Comparison of ENCODE assay signal across 9 mouse cellular contexts in the genomic region with DNA sequence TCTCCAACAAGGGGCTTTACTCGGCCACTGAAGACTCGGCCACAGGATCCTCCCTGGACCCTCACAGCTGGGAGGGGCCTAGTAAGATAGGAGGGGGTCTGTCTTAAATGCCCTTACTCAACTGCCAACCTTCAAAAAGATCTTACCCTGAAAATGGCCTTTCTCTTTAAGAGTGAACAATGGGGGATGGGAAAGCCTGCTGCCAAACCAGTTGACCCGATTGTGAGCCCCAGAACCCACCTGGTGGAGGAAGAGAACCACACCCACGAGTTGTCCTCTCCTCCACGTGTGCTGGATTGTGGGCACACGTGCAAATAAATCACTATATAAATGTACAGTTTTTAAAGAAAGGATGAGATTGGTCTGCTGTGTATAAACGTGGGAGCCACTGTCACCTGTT. TPM values are rescaled to one million over a fixed set of nuclear protein-coding genes. Genes with fewer than 3 reads are reported as not detected.
A peak's percentile ranks its signal among the peaks of the same experiment; 100 is the strongest.
DNase-seq lines count a peak whose midpoint lies in the region; ATAC-seq and TF ChIP-seq lines count a peak whose summit lies in the region.
"Had no signal": no experiment of that assay in that cellular context is flagged by ENCODE, and none has a peak within 500 bp of the region (broad histone marks: within the 10 kb centered on the region; RNA-seq: fewer than 3 reads in every experiment).

No protein-coding gene starts in this region.

- H3K4me3 ChIP-seq in heart, adult 2 months: no peak overlapping the region
- no peak overlapping the region for H3K4me3 ChIP-seq in heart, embryonic 10.5 days
- H3K4me3 ChIP-seq in left cerebral cortex, adult 2 months: no peak overlapping the region
- no peak overlapping the region for H3K4me3 ChIP-seq in forebrain, postnatal 0 days (ENCODE audit: low read depth, low read length)
- H3K4me3 ChIP-seq in neural tube, embryonic 15.5 days (replicated peaks): no peak overlapping the region
- H3K4me3 ChIP-seq: lung, embryonic 15.5 days had no signal

- H3K4me1 ChIP-seq in heart, adult 2 months (ENCODE audit: control insufficient read depth, insufficient read depth, low read length): no peaks in the 10 kb centered on the region; the same call in 1 of the 2 replicates
- peaks cover 45% of the 10 kb centered on the region for H3K4me1 ChIP-seq in heart, embryonic 10.5 days
- peaks cover 35% of the 10 kb centered on the region for H3K4me1 ChIP-seq in forebrain, postnatal 0 days (ENCODE audit: insufficient read depth)
- H3K4me1 ChIP-seq in neural tube, embryonic 15.5 days: peaks cover 58% of the 10 kb centered on the region

- intact Hi-C loops in heart, adult 2 months (cut with DNase I): no loop called here
- intact Hi-C loops in left cerebral cortex, adult 2 months (cut with DNase I): loop anchor here (5.0 kb wide), 1 partner anchor 43 kb away; no protein-coding TSS in a partner anchor
- intact Hi-C loops in left cerebral cortex, postnatal 4 days (cut with DNase I): no loop called here

- H3K4me2 ChIP-seq in forebrain, postnatal 0 days (ENCODE audit: low read depth): no peak overlapping the region
- H3K4me2 ChIP-seq in neural tube, embryonic 15.5 days: no peak overlapping the region
- H3K4me2 ChIP-seq: lung, embryonic 15.5 days had no signal

- H3K9ac ChIP-seq in heart, adult 2 months (ENCODE audit: low read depth, low read length): no peak overlapping the region
- H3K9ac ChIP-seq in forebrain, postnatal 0 days: no peak overlapping the region
- H3K9ac ChIP-seq in neural tube, embryonic 15.5 days (replicated peaks): no peak overlapping the region
- H3K9ac ChIP-seq: lung, embryonic 15.5 days had no signal

- no peaks in the 10 kb centered on the region for H3K79me2 ChIP-seq in heart, adult 2 months (replicated peaks; ENCODE audit: control insufficient read depth, insufficient read depth, low read length)

- H3K27me3 ChIP-seq in heart, adult 2 months (ENCODE audit: control insufficient read depth, insufficient read depth, low read length): no peaks in the 10 kb centered on the region
- H3K27me3 ChIP-seq in heart, embryonic 10.5 days (ENCODE audit: insufficient read depth, poor library complexity, severe bottlenecking): no peaks in the 10 kb centered on the region
- no peaks in the 10 kb centered on the region for H3K27me3 ChIP-seq in forebrain, postnatal 0 days (ENCODE audit: insufficient read depth, low read length)
- H3K27me3 ChIP-seq in neural tube, embryonic 15.5 days (replicated peaks): no peaks in the 10 kb centered on the region
- H3K27me3 ChIP-seq: lung, embryonic 15.5 days had no signal

- peak overlapping the region; percentile 57 for H3K27ac ChIP-seq in heart, adult 2 months
- H3K27ac ChIP-seq in heart, embryonic 10.5 days: no peak overlapping the region
- H3K27ac ChIP-seq in left cerebral cortex, adult 2 months: peak overlapping the region; percentile 47
- peak overlapping the region; percentile 75 for H3K27ac ChIP-seq in forebrain, postnatal 0 days (ENCODE audit: low read depth, low read length)
- peak overlapping the region; percentile 70 for H3K27ac ChIP-seq in neural tube, embryonic 15.5 days (replicated peaks)

- no peaks in the 10 kb centered on the region for H3K36me3 ChIP-seq in heart, adult 2 months (ENCODE audit: control insufficient read depth, insufficient read depth, low read length)
- H3K36me3 ChIP-seq in heart, embryonic 10.5 days: peaks cover 41% of the 10 kb centered on the region
- H3K36me3 ChIP-seq in forebrain, postnatal 0 days (ENCODE audit: insufficient read depth): peaks cover 10% of the 10 kb centered on the region
- H3K36me3 ChIP-seq in neural tube, embryonic 15.5 days: peaks cover 18% of the 10 kb centered on the region

- no peak for ATAC-seq in forebrain, postnatal 0 days
- no peak for ATAC-seq in neural tube, embryonic 15.5 days (ENCODE audit: low FRiP score)

- 56% methylated on average over 7 of the region's 7 CpGs for WGBS in heart, adult 2 months
- 70% methylated on average over 7 of the region's 7 CpGs for WGBS in heart, embryonic 10.5 days
- WGBS in forebrain, postnatal 0 days: 48% methylated on average over 7 of the region's 7 CpGs
- 45% methylated on average over 7 of the region's 7 CpGs for WGBS in neural tube, embryonic 15.5 days

- no peak for TF ChIP-seq POLR2A in heart, adult 2 months (IDR thresholded peaks at IDR 0.05; ENCODE audit: insufficient read depth, low read depth, low read length)

- H3K9me3 ChIP-seq in heart, embryonic 10.5 days: no peaks in the 10 kb centered on the region
- H3K9me3 ChIP-seq in forebrain, postnatal 0 days (ENCODE audit: low read length): no peaks in the 10 kb centered on the region
- H3K9me3 ChIP-seq in neural tube, embryonic 15.5 days (replicated peaks): no peaks in the 10 kb centered on the region
- H3K9me3 ChIP-seq: lung, embryonic 15.5 days had no signal

- TF ChIP-seq EP300 in heart, adult 2 months (IDR thresholded peaks at IDR 0.05; ENCODE audit: insufficient read depth, low read depth, low read length): no peak

- DNase-seq in heart, adult 2 months: no peak
- no peak for DNase-seq in heart, embryonic 10.5 days (ENCODE audit: low spot score)
- DNase-seq in left cerebral cortex, adult 2 months (ENCODE audit: extremely low spot score in 1 of 2, low spot score in 2 of 2): no peak
- DNase-seq in left cerebral cortex, postnatal 4 days: no peak
- DNase-seq in forebrain, postnatal 0 days: no peak
- no peak for DNase-seq in gastrocnemius, adult 18-20 months (ENCODE audit: low spot score)
- no peak for DNase-seq in urinary bladder, postnatal 4 days (ENCODE audit: low spot score in 2 of 2)

- TF ChIP-seq CTCF in heart, adult 2 months (IDR thresholded peaks at IDR 0.05): no peak
- TF ChIP-seq CTCF in left cerebral cortex, adult 2 months (IDR thresholded peaks at IDR 0.05): no peak
- 0 out of 2 replicates have a peak, but pooled peaks have one; percentile 3 for TF ChIP-seq CTCF in forebrain, postnatal 0 days (IDR thresholded peaks at IDR 0.05; ENCODE audit: low read depth)

RNA-seq across cellular contexts. Expression of a gene that starts 38.9 kb away (rescaled TPM):
- total RNA-seq in heart, adult 2 months (2021): 10 to 100 TPM; 37.2 to 37.5 TPM
- 31.8 and 44.8 TPM in 2 replicates for polyA plus RNA-seq in heart, adult 2 months (2012; rRNA removed)
- 6.0 and 6.5 TPM in 2 replicates for polyA plus RNA-seq in heart, embryonic 10.5 days (2016; fragmentation: Nextera tagmentation; extraction: Ambion mirVana)
- total RNA-seq in left cerebral cortex, adult 2 months (2021): 10 to 100 TPM in 1 of 2 experiments, 1 to 10 TPM in 1; 9.9 to 14.7 TPM
- 1 to 10 TPM; 3.3 to 7.7 TPM for total RNA-seq in left cerebral cortex, postnatal 4 days (2021)
- total RNA-seq in forebrain, postnatal 0 days (2014; rRNA removed): 7.4 and 9.9 TPM in 2 replicates
- polyA plus RNA-seq in forebrain, postnatal 0 days (2015; fragmentation: Nextera tagmentation; extraction: Ambion mirVana): 1.4 and 2.5 TPM in 2 replicates
- polyA plus RNA-seq in neural tube, embryonic 15.5 days (2015; fragmentation: Nextera tagmentation; extraction: Ambion mirVana): 3.0 and 4.1 TPM in 2 replicates
- total RNA-seq in gastrocnemius, adult 18-20 months (2021): 1 to 10 TPM in 1 of 2 experiments, under 1 TPM in 1; 0.64 to 1.5 TPM

RNA-seq across cellular contexts. Expression of a gene that starts 46.8 kb away (rescaled TPM):
- 10 to 100 TPM; 22.2 to 23.0 TPM for total RNA-seq in heart, adult 2 months (2021)
- 18.0 and 19.0 TPM in 2 replicates for polyA plus RNA-seq in heart, adult 2 months (2012; rRNA removed)
- polyA plus RNA-seq in heart, embryonic 10.5 days (2016; fragmentation: Nextera tagmentation; extraction: Ambion mirVana): 56.0 and 66.9 TPM in 2 replicates
- 100 to 1,000 TPM; 114 to 120 TPM for total RNA-seq in left cerebral cortex, adult 2 months (2021)
- total RNA-seq in left cerebral cortex, postnatal 4 days (2021): 100 to 1,000 TPM in 1 of 2 experiments, 10 to 100 TPM in 1; 99.3 to 102 TPM
- 120 and 122 TPM in 2 replicates for total RNA-seq in forebrain, postnatal 0 days (2014; rRNA removed)
- polyA plus RNA-seq in forebrain, postnatal 0 days (2015; fragmentation: Nextera tagmentation; extraction: Ambion mirVana): 89.2 and 97.5 TPM in 2 replicates
- polyA plus RNA-seq in neural tube, embryonic 15.5 days (2015; fragmentation: Nextera tagmentation; extraction: Ambion mirVana): 92.6 and 102 TPM in 2 replicates
- 10 to 100 TPM; 11.8 to 13.0 TPM for total RNA-seq in gastrocnemius, adult 18-20 months (2021)

RNA-seq across cellular contexts. Expression of a gene that starts 58.7 kb away (rescaled TPM):
- 1 to 10 TPM; 6.5 to 6.7 TPM for total RNA-seq in heart, adult 2 months (2021)
- polyA plus RNA-seq in heart, adult 2 months (2012; rRNA removed): 6.1 and 11.9 TPM in 2 replicates
- 1.3 and 1.6 TPM in 2 replicates for polyA plus RNA-seq in heart, embryonic 10.5 days (2016; fragmentation: Nextera tagmentation; extraction: Ambion mirVana)
- 1 to 10 TPM; 2.1 to 3.1 TPM for total RNA-seq in left cerebral cortex, adult 2 months (2021)
- total RNA-seq in left cerebral cortex, postnatal 4 days (2021): 1 to 10 TPM; 1.5 to 1.8 TPM
- total RNA-seq in forebrain, postnatal 0 days (2014; rRNA removed): 2.8 and 5.1 TPM in 2 replicates
- 2.0 and 2.6 TPM in 2 replicates for polyA plus RNA-seq in forebrain, postnatal 0 days (2015; fragmentation: Nextera tagmentation; extraction: Ambion mirVana)
- 1.6 and 3.0 TPM in 2 replicates for polyA plus RNA-seq in neural tube, embryonic 15.5 days (2015; fragmentation: Nextera tagmentation; extraction: Ambion mirVana)
- 10 to 100 TPM; 13.8 to 14.8 TPM for total RNA-seq in gastrocnemius, adult 18-20 months (2021)
